Mouse (Mus musculus): ENCODE data around the gene Thrb.

GRCm38 (mm10) chr14:17879446-17879845 lies 219.4 kb downstream of the Thrb start:
- TF ChIP-seq CTCF (IDR thresholded peaks at IDR 0.05; ENCODE audit: low read depth) = no peak
- no peak for TF ChIP-seq EP300 (IDR thresholded peaks at IDR 0.05; ENCODE audit: low read depth)

Data from liver, embryonic 14.5 days (tissue).